ENCODE assay signal across 7 mouse cellular contexts in the genomic region with DNA sequence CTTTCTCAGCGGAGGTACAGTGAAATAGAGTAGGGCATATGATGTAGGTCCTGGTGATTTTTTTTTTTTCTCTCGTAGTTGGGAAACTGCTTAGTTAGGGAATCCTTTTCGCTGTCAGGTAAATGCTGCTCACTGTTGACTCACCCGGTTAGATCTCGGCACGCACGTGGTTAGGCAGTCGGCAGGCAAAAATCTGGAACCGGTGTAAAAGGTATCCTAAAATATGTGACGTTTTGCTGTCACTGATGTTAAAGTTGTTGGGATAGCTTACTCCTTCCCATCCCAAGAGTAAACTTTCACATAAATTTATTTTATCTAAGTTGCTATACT. TPM values are rescaled to one million over a fixed set of nuclear protein-coding genes. Genes with fewer than 3 reads are reported as not detected.
DNase-seq lines count a peak whose midpoint lies in the region; ATAC-seq and TF ChIP-seq lines count a peak whose summit lies in the region.

No protein-coding gene starts in this region.

- no peak for DNase-seq in lung, postnatal 14 days
- no peak for DNase-seq in midbrain, postnatal 0 days (ENCODE audit: low spot score)
- no peak for DNase-seq in left cerebral cortex, postnatal 10 days (ENCODE audit: extremely low spot score in 1 of 2, low spot score in 2 of 2)
- DNase-seq in layer of hippocampus, adult 11-12 months (ENCODE audit: low spot score) = no peak

- no peaks in the 10 kb centered on the region for H3K27me3 ChIP-seq in lung, embryonic 15.5 days
- H3K27me3 ChIP-seq in hindbrain, embryonic 16.5 days (replicated peaks; ENCODE audit: control insufficient read depth, insufficient read depth, low read length) = no peaks in the 10 kb centered on the region
- no peaks in the 10 kb centered on the region for H3K27me3 ChIP-seq in midbrain, postnatal 0 days (ENCODE audit: insufficient read depth, low read length)

- H3K9ac ChIP-seq in lung, embryonic 15.5 days = peak overlapping the region; percentile 96
- peak overlapping the region; percentile 89 for H3K9ac ChIP-seq in hindbrain, embryonic 16.5 days (ENCODE audit: low read depth, low read length)
- peak overlapping the region; percentile 86 for H3K9ac ChIP-seq in midbrain, postnatal 0 days (replicated peaks; ENCODE audit: low read length, poor library complexity, severe bottlenecking)

- H3K4me3 ChIP-seq in lung, embryonic 15.5 days = peak overlapping the region; percentile 95
- peak overlapping the region; percentile 95 for H3K4me3 ChIP-seq in cortical plate, adult 2 months (ENCODE audit: insufficient read depth, low read length)
- H3K4me3 ChIP-seq in hindbrain, embryonic 16.5 days (ENCODE audit: low read length) = peak overlapping the region; percentile 100
- H3K4me3 ChIP-seq in midbrain, postnatal 0 days (ENCODE audit: low read depth, low read length) = peak overlapping the region; percentile 100

- no peak for ATAC-seq in lung, embryonic 15.5 days (ENCODE audit: borderline replicate concordance, extremely low read depth, low FRiP score, low TSS enrichment)
- no peak for ATAC-seq in hindbrain, embryonic 16.5 days
- no peak for ATAC-seq in midbrain, postnatal 0 days (ENCODE audit: low FRiP score)

- under 1% methylated on average over 10 of the region's 10 CpGs for WGBS in lung, embryonic 15.5 days
- under 1% methylated on average over 10 of the region's 10 CpGs for WGBS in hindbrain, embryonic 16.5 days
- under 1% methylated on average over 10 of the region's 10 CpGs for WGBS in midbrain, postnatal 0 days

- no peak for TF ChIP-seq CTCF in cortical plate, adult 2 months (IDR thresholded peaks at IDR 0.05; ENCODE audit: extremely low read depth, insufficient read depth, low read length)
- no peak for TF ChIP-seq CTCF in midbrain, postnatal 0 days (IDR thresholded peaks at IDR 0.05)

- H3K4me1 ChIP-seq in lung, embryonic 15.5 days = peaks cover 16% of the 10 kb centered on the region
- peaks cover 4% of the 10 kb centered on the region; the same call in 1 of the 2 replicates for H3K4me1 ChIP-seq in cortical plate, adult 2 months (ENCODE audit: control insufficient read depth, insufficient read depth, low read length)
- H3K4me1 ChIP-seq in hindbrain, embryonic 16.5 days (ENCODE audit: control insufficient read depth, insufficient read depth, low read depth, low read length) = peaks cover 16% of the 10 kb centered on the region
- no peaks in the 10 kb centered on the region; the same call in 1 of the 2 replicates for H3K4me1 ChIP-seq in midbrain, postnatal 0 days (ENCODE audit: insufficient read depth, low read length)

- peak overlapping the region; percentile 70 for H3K4me2 ChIP-seq in lung, embryonic 15.5 days
- H3K4me2 ChIP-seq in hindbrain, embryonic 16.5 days (ENCODE audit: low read length) = peak overlapping the region; percentile 90
- H3K4me2 ChIP-seq in midbrain, postnatal 0 days (ENCODE audit: low read depth, low read length, poor library complexity, severe bottlenecking) = peak overlapping the region; percentile 80

- TF ChIP-seq POLR2A in cortical plate, adult 2 months (IDR thresholded peaks at IDR 0.05; ENCODE audit: extremely low read depth, insufficient read depth, low read length) = no peak

- intact Hi-C loops in left cerebral cortex, postnatal 10 days (cut with DNase I) = no loop called here

- H3K27ac ChIP-seq in lung, embryonic 15.5 days = no peak overlapping the region
- no peak overlapping the region for H3K27ac ChIP-seq in cortical plate, adult 2 months (ENCODE audit: insufficient read depth, low read length)
- H3K27ac ChIP-seq in hindbrain, embryonic 16.5 days (ENCODE audit: low read depth, low read length) = no peak overlapping the region
- H3K27ac ChIP-seq in midbrain, postnatal 0 days (ENCODE audit: low read depth, low read length) = no peak overlapping the region

- H3K9me3 ChIP-seq in lung, embryonic 15.5 days = no peaks in the 10 kb centered on the region
- H3K9me3 ChIP-seq in hindbrain, embryonic 16.5 days (ENCODE audit: control insufficient read depth, low read length) = no peaks in the 10 kb centered on the region
- H3K9me3 ChIP-seq in midbrain, postnatal 0 days (ENCODE audit: low read length) = no peaks in the 10 kb centered on the region

- 0 out of 2 replicates have a peak, but pooled peaks cover 3% of the 10 kb centered on the region for H3K36me3 ChIP-seq in lung, embryonic 15.5 days
- H3K36me3 ChIP-seq in hindbrain, embryonic 16.5 days (ENCODE audit: control insufficient read depth, insufficient read depth, low read length) = no peaks in the 10 kb centered on the region
- no peaks in the 10 kb centered on the region for H3K36me3 ChIP-seq in midbrain, postnatal 0 days (ENCODE audit: insufficient read depth, low read length)

RNA-seq across cellular contexts. Expression of gene Wdr43, which starts 1.3 kb away (rescaled TPM):
- polyA plus RNA-seq in lung, embryonic 15.5 days (2015; fragmentation: Nextera tagmentation; extraction: Ambion mirVana) = 66.9 and 73.0 TPM in 2 replicates
- 18.6 and 23.3 TPM in 2 replicates for polyA plus RNA-seq in cortical plate, adult 2 months (2012; rRNA removed)
- 39.7 and 47.1 TPM in 2 replicates for polyA plus RNA-seq in hindbrain, embryonic 16.5 days (2015; fragmentation: Nextera tagmentation; extraction: Ambion mirVana)
- total RNA-seq in midbrain, postnatal 0 days (2014; rRNA removed) = 50.9 and 87.3 TPM in 2 replicates
- 34.3 and 36.5 TPM in 2 replicates for polyA plus RNA-seq in midbrain, postnatal 0 days (2015; fragmentation: Nextera tagmentation; extraction: Ambion mirVana)
- total RNA-seq in left cerebral cortex, postnatal 10 days (2021) = 10 to 100 TPM; 29.2 to 32.3 TPM

RNA-seq across cellular contexts. Expression of gene Togaram2, which starts 56.1 kb away (rescaled TPM):
- polyA plus RNA-seq in lung, embryonic 15.5 days (2015; fragmentation: Nextera tagmentation; extraction: Ambion mirVana) = 1.6 and 2.1 TPM in 2 replicates
- 1.7 and 1.8 TPM in 2 replicates for polyA plus RNA-seq in cortical plate, adult 2 months (2012; rRNA removed)
- polyA plus RNA-seq in hindbrain, embryonic 16.5 days (2015; fragmentation: Nextera tagmentation; extraction: Ambion mirVana) = 0.82 and 0.89 TPM in 2 replicates
- 4.5 and 5.0 TPM in 2 replicates for total RNA-seq in midbrain, postnatal 0 days (2014; rRNA removed)
- 1.2 and 1.7 TPM in 2 replicates for polyA plus RNA-seq in midbrain, postnatal 0 days (2015; fragmentation: Nextera tagmentation; extraction: Ambion mirVana)
- total RNA-seq in left cerebral cortex, postnatal 10 days (2021) = 1 to 10 TPM; 1.7 to 2.2 TPM
